Mouse (Mus musculus) myocyte (in vitro differentiated cells): ENCODE results near the gene Hmbs. TPM values are rescaled to one million over a fixed set of nuclear protein-coding genes. Genes with fewer than 3 reads are reported as not detected.
"Not testable (repeated sequence)": the region's sequence is repeated elsewhere in the genome, so short reads cannot be mapped to it uniquely, and the experiment has no call there.

Source experiments
- H3K27me3 ChIP-seq: one replicate; pipeline ENCODE4 v1.6.1; 2011; ENCODE audit not compliant: control insufficient read depth, insufficient read depth, insufficient read length
- H3K36me3 ChIP-seq: one replicate; pipeline ENCODE4 v1.6.1; 2011; ENCODE audit not compliant: control insufficient read depth, insufficient read depth
- H3K4me2 ChIP-seq: one replicate; pipeline ENCODE4 v1.6.1; 2011; ENCODE audit warnings: low read depth, control low read depth
- H3K4me3 ChIP-seq: one replicate; pipeline ENCODE4 v1.5.1; 2011; ENCODE audit warnings: mild to moderate bottlenecking, control low read depth, moderate library complexity
- H3K79me2 ChIP-seq: one replicate; pipeline ENCODE4 v1.6.1; 2011; ENCODE audit not compliant: control insufficient read depth, insufficient read depth
- H3ac ChIP-seq: one replicate; pipeline ENCODE4 v1.6.1; 2011; ENCODE audit not compliant: control insufficient read depth, insufficient read length
- CEBPB ChIP-seq: IDR thresholded peaks from 2 replicates; pipeline ENCODE4 v1.6.1; 2011; ENCODE audit warnings: mild to moderate bottlenecking, moderate library complexity; ENCODE audit not compliant: poor library complexity, insufficient read depth, severe bottlenecking
- E2F4 ChIP-seq: IDR thresholded peaks from one replicate; pipeline ENCODE4 v1.6.1; 2011; ENCODE audit warnings: mild to moderate bottlenecking, control low read depth, moderate library complexity; ENCODE audit not compliant: insufficient read depth
- MAX ChIP-seq: IDR thresholded peaks from one replicate; pipeline ENCODE4 v1.6.1; 2011; ENCODE audit warnings: low read depth, mild to moderate bottlenecking, control low read depth
- MYOD1 ChIP-seq, 3 experiments: IDR thresholded peaks; one replicate each; pipeline ENCODE4 v1.6.1; 2011; ENCODE audit warnings: control low read depth in 2 of 3, low read depth in 2 of 3, mild to moderate bottlenecking in 2 of 3, moderate library complexity in 1 of 3; ENCODE audit not compliant: insufficient read length in 2 of 3, control insufficient read depth in 1 of 3
- MYOG ChIP-seq, 3 experiments: IDR thresholded peaks; one replicate each; pipeline ENCODE4 v1.6.1; 2011; ENCODE audit warnings: control low read depth in 2 of 3, low read depth in 2 of 3, mild to moderate bottlenecking in 2 of 3; ENCODE audit not compliant: insufficient read length in 2 of 3, control insufficient read depth in 1 of 3, insufficient read depth in 1 of 3
- POLR2A ChIP-seq: IDR thresholded peaks from one replicate; pipeline ENCODE4 v1.6.1; 2011; ENCODE audit warnings: low read depth, mild to moderate bottlenecking, control low read depth, moderate library complexity; ENCODE audit not compliant: insufficient read length
- POLR2AphosphoS2 ChIP-seq: IDR thresholded peaks from one replicate; pipeline ENCODE4 v1.6.1; 2011; ENCODE audit warnings: low read depth, control low read depth; ENCODE audit not compliant: insufficient read length
- REST ChIP-seq: IDR thresholded peaks from one replicate; pipeline ENCODE4 v1.6.1; 2011; ENCODE audit warnings: mild to moderate bottlenecking, control low read depth, moderate library complexity; ENCODE audit not compliant: insufficient read depth, insufficient read length
- SRF ChIP-seq: IDR thresholded peaks from one replicate; pipeline ENCODE4 v1.6.1; 2011; ENCODE audit warnings: low read depth; ENCODE audit not compliant: control insufficient read depth, insufficient read length
- TCF12 ChIP-seq: IDR thresholded peaks from one replicate; pipeline ENCODE4 v1.6.1; 2011; ENCODE audit warnings: mild to moderate bottlenecking, control low read depth; ENCODE audit not compliant: poor library complexity, insufficient read depth, severe bottlenecking
- TCF3 ChIP-seq: IDR thresholded peaks from one replicate; pipeline ENCODE4 v1.6.1; 2011; ENCODE audit warnings: low read depth, control low read depth; ENCODE audit not compliant: insufficient read length
- USF1 ChIP-seq: IDR thresholded peaks from one replicate; pipeline ENCODE4 v1.6.1; 2011; ENCODE audit warnings: low read depth, mild to moderate bottlenecking, control low read depth, moderate library complexity
- polyA plus RNA-seq: library from polyadenylated mRNA; unstranded; fragments of >200 nt; fragmentation: generic; extraction: Trizol; gene quantifications from one replicate; pipeline ENCODE4 v1.2.1, GENCODE M21; 2012; ENCODE audit warnings: missing spikeins

The Hmbs gene
- polyA plus RNA-seq, 1 experiment = 31.5 TPM

DNA sequence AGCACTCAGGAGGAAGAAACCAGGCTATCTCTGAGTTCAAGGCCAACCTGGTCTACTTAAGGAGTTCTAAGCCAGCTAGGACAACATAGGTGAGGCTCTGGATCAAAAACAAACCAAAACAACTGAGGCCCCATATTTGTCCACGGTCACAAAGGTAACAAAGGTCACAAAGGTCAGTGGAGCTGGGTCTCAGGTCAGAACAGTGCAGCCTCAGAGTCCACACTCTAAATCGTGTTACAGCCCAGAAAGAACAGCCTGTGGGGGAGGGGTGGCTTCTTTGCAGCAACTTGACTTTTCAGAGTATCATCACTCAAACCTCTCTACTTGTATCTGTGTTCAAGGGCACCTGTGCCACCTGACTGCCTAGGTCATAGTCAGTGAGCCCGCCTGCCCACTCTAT, 34.3 kb downstream of the Hmbs start:
- no peaks in the 10 kb centered on the region for H3K27me3 ChIP-seq
- H3K79me2 ChIP-seq = peaks cover 5% of the 10 kb centered on the region
- peaks cover 3% of the 10 kb centered on the region for H3K36me3 ChIP-seq
- no peak for TF ChIP-seq TCF12
- TF ChIP-seq USF1 = no peak
- TF ChIP-seq MYOD1 (IDR thresholded peaks at IDR 0.05; ENCODE audit: control insufficient read depth in 1 of 3, insufficient read length in 2 of 3, low read depth in 2 of 3) = no peak
- no peak for TF ChIP-seq REST
- no peak for TF ChIP-seq SRF
- no peak for TF ChIP-seq POLR2A
- no peak for TF ChIP-seq TCF3
- no peak for TF ChIP-seq POLR2AphosphoS2
- TF ChIP-seq MAX = no peak
- TF ChIP-seq E2F4 = no peak
- TF ChIP-seq MYOG (IDR thresholded peaks at IDR 0.05; ENCODE audit: control insufficient read depth in 1 of 3, insufficient read depth in 1 of 3, insufficient read length in 2 of 3, low read depth in 2 of 3) = no peak
- no peak for TF ChIP-seq CEBPB
- no peak overlapping the region for H3K4me3 ChIP-seq
- no peak overlapping the region for H3ac ChIP-seq
- H3K4me2 ChIP-seq = no peak overlapping the region

DNA sequence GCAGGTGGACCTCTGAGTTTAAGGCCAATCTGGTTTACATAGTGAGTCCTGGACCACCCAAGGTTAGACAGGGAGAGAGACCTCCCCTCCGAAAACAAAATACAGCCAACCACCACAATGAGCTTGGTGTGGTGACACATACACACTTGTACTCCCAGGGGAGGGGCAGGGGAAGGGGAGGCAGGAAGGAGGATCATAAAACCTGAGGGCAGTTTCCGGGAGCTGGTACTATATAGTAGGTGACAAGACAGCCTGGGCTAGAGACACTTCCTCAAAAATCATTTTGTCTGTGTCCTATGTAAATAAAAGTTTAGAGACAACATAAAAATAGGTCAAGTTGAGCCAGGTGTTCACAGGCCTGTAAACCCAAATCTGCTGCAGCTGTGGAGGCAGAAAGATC, 36.8 kb downstream of the Hmbs start:
- peaks cover 21% of the 10 kb centered on the region for H3K79me2 ChIP-seq

DNA sequence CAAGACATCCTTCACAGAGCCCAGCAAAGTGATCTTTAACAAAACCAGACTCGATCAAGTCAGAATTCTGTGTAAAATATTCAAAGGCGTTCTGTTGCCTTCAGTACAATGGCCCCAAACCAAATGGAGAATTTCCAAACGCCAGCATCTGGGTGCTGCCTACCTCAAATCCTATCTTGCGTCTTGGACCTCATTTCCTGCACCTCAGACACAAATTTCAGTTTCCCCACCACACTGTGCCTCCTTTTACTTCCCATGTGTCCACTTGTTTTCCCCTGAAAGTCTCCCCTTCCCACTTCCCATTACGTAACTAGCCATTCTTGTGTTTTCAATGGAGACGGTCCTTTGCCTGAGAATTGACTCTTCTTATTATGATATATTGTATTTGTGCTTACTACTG, 37.5 kb downstream of the Hmbs start:
- Histone ChIP-seq H3K4me3 (peak overlapping the region; percentile 65), H3K27me3 (no peaks in the 10 kb centered on the region), H3K79me2 (peaks cover 21% of the 10 kb centered on the region), H3ac (no peak overlapping the region), H3K4me2 (no peak overlapping the region), H3K36me3 (peaks cover 5% of the 10 kb centered on the region)
- TF ChIP-seq MYOD1 (IDR thresholded peaks at IDR 0.05; ENCODE audit: control insufficient read depth in 1 of 3, insufficient read length in 2 of 3, low read depth in 2 of 3) = no peak
- no peak for TF ChIP-seq MYOG (IDR thresholded peaks at IDR 0.05; ENCODE audit: control insufficient read depth in 1 of 3, insufficient read depth in 1 of 3, insufficient read length in 2 of 3, low read depth in 2 of 3)
- no peak for TF ChIP-seq TCF3
- TF ChIP-seq REST = no peak

More for the DNA sequence above, 36.8 kb downstream of the Hmbs start:
- no peak overlapping the region for H3K4me2 ChIP-seq
- no peak overlapping the region for H3K4me3 ChIP-seq
- peaks cover 3% of the 10 kb centered on the region for H3K36me3 ChIP-seq
- TF ChIP-seq MYOD1 (IDR thresholded peaks at IDR 0.05; ENCODE audit: control insufficient read depth in 1 of 3, insufficient read length in 2 of 3, low read depth in 2 of 3) (no peak), MYOG (IDR thresholded peaks at IDR 0.05; ENCODE audit: control insufficient read depth in 1 of 3, insufficient read depth in 1 of 3, insufficient read length in 2 of 3, low read depth in 2 of 3) (no peak), MAX (no peak), POLR2A (no peak), SRF (no peak), TCF12 (no peak), REST (no peak), E2F4 (no peak), POLR2AphosphoS2 (no peak), USF1 (no peak), CEBPB (no peak), TCF3 (no peak)
- no peak overlapping the region for H3ac ChIP-seq
- no peaks in the 10 kb centered on the region for H3K27me3 ChIP-seq

DNA sequence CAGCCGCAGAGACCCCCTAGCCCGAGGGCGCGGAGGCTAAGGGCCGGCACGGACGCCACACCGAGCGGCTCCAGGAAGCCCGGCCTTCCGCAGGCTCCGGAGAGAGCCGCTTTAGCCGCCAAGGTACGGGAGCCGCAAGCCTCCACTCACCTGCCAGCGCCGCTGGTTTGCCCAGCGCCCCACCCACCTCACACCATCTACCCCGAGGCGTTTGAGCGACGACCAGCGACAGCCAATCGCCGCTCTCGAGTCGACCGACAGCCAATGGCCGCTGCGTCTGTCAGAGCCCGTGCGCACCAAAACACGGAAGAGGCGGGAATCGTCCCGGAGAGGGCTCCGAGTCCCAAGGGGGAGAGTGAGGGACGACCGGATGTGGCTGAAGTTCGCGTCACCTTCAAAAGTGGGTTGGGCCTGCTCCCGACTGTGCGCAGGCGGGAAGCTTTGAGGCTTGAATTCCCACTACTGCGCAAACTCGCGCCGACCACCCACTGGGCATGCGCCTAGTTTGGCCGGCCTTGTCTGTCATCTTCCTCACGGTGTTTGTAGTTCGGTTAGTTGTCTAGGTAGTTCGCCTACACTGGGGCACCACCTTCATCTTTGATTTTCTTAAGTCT, 38.5 kb downstream of the Hmbs start, which contains the start of gene Hinfp:
TSS of gene Hinfp (minus strand) at position 206 of the 614 bp plus-strand sequence.
- Histone ChIP-seq H3K27me3 (no peaks in the 10 kb centered on the region), H3K36me3 (peaks cover 12% of the 10 kb centered on the region), H3K4me2 (peak within 1 kb of the TSS; percentile 86), H3K79me2 (peaks cover 21% of the 10 kb centered on the region), H3K4me3 (peak within 1 kb of the TSS; percentile 65), H3ac (peak within 1 kb of the TSS; percentile 38)
- TF ChIP-seq TCF3 = no peak
- no peak for TF ChIP-seq TCF12
- peak; percentile 94 for TF ChIP-seq POLR2AphosphoS2
- peak in 1 of 3 experiments; percentile 1 for TF ChIP-seq MYOG (IDR thresholded peaks at IDR 0.05; ENCODE audit: control insufficient read depth in 1 of 3, insufficient read depth in 1 of 3, insufficient read length in 2 of 3, low read depth in 2 of 3)
- peak; percentile 75 for TF ChIP-seq POLR2A
- TF ChIP-seq SRF = peak; percentile 63
- TF ChIP-seq E2F4 = peak; percentile 92

DNA sequence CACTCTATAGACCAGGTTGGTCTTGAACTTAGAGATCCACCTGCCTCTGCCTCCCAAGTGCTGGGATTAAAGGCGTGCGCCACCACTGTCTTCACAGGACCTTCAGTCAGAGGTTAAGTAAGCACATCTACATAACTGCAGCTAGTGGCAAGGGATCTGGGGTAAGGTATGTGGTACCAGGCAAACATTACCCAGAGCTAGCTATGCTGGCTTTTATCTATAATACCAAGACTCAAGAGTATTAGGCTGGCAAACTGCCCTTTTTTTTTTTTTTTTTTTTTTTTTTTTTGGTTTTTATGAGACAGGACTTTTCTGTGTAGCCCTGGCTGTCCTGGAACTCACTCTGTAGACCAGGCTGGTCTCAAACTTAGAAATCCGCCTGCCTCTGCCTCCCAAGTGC, 44.0 kb downstream of the Hmbs start:
- not testable (repeated sequence) for H3ac ChIP-seq
- peaks cover 18% of the 10 kb centered on the region for H3K79me2 ChIP-seq

More for the DNA sequence above, 44.0 kb downstream of the Hmbs start:
- not testable (repeated sequence) for H3K4me2 ChIP-seq, H3K27me3 ChIP-seq, H3K4me3 ChIP-seq
- H3K36me3 ChIP-seq = peaks cover 49% of the 10 kb centered on the region
